Mouse (Mus musculus): ENCODE results near the gene Zscan26. TPM values are rescaled to one million over a fixed set of nuclear protein-coding genes. Genes with fewer than 3 reads are reported as not detected.
A peak's percentile ranks its signal among the peaks of the same experiment; 100 is the strongest.
"Not testable (repeated sequence)": the region's sequence is repeated elsewhere in the genome, so short reads cannot be mapped to it uniquely, and the experiment has no call there.

Zscan26 gene
- 26.8 and 28.1 TPM in 2 replicates for polyA plus RNA-seq (2016; fragmentation: Nextera tagmentation; extraction: Ambion mirVana)

DNA sequence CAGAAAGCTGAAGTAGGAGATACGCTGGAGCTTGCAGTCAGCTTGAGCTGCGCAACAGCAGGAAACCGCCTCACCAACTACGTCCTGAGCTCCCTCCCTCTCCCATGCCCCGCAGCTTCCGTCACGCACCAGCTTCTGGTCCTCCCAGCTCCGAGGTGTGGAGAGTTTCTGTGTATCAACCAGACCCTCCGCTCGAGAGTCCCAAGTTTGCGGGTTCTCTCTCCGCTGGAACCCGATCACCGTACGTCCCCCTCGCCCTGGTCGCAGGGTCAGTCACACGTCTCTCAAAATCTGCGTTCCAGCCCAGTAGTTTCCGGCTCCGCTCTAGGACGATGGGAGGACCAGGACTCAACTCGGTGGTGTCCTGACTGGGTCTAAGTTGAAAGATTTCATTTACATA, at the start of gene Zscan26:
Gene Zscan26, minus strand, starts transcription at position 282 of the 400 bp plus-strand sequence.
- ATAC-seq (ENCODE audit: insufficient number of reproducible peaks, low FRiP score) = peak; percentile 89
- 0% methylated on average over 23 of the region's 23 CpGs for WGBS
- H3K4me3 ChIP-seq = peak within 1 kb of the TSS; percentile 75

DNA sequence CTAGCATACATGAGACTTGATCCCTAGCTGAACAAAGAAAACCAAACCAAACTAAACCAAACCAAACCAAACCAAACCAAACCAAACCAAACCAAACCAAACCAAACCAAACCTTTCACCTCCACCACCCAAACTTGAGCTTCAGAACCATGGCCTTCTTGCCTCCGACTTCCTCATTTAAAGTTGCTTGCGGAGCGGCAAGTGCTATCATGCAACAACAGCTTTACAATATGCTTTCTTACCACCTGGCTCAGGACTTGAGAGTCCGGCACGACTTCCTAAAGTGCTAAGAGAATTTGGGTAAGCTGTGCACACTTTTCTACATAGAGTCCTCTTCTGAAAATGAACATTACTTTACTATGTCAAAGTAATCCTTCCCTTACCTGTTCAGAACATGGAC, 48.8 kb upstream of the Zscan26 start:
- ATAC-seq (ENCODE audit: insufficient number of reproducible peaks, low FRiP score) = no peak
- Histone ChIP-seq H3K36me3 (no peaks in the 10 kb centered on the region), H3K9ac (no peak overlapping the region), H3K9me3 (replicated peaks) (no peaks in the 10 kb centered on the region), H3K4me1 (replicated peaks) (no peaks in the 10 kb centered on the region), H3K27ac (ENCODE audit: poor library complexity, severe bottlenecking) (no peak overlapping the region), H3K4me2 (no peak overlapping the region), H3K4me3 (no peak overlapping the region), H3K27me3 (replicated peaks) (no peaks in the 10 kb centered on the region)
- WGBS = 76% methylated on average over 5 of the region's 5 CpGs

More for the DNA sequence above, at the start of gene Zscan26:
- H3K4me2 ChIP-seq = peak within 1 kb of the TSS; percentile 80
- H3K27me3 ChIP-seq (replicated peaks) = no peaks in the 10 kb centered on the region
- H3K36me3 ChIP-seq = peaks cover 17% of the 10 kb centered on the region
- H3K4me1 ChIP-seq (replicated peaks) = peaks cover 15% of the 10 kb centered on the region
- peak within 1 kb of the TSS; percentile 80 for H3K9ac ChIP-seq
- H3K27ac ChIP-seq (ENCODE audit: poor library complexity, severe bottlenecking) = peak within 1 kb of the TSS; percentile 85
- H3K9me3 ChIP-seq (replicated peaks) = no peaks in the 10 kb centered on the region

DNA sequence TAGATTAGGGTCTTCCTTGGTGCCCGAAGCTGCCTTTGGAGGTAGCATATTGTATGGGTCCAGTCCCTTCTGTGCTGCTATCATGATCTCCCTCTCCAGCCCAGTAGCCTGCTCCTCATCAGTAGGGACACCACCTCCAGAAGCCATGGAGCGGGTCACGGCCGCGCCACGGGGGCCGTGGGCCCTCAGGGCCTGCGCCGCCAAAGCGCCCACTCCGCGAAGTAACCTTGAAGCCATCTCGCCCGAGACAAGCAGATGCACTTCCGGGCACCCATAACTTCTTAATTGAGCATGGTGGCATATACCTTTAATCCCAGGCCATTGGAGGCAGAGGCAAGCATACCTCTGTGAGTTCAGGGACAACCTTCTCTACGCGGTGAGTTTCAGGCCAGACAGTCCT, 47.7 kb upstream of the Zscan26 start, which contains the start of gene Gm11273:
Gene Gm11273, minus strand, starts transcription at position 237 of the 400 bp plus-strand sequence.
- not testable (repeated sequence) for H3K27ac ChIP-seq (ENCODE audit: poor library complexity, severe bottlenecking); H3K9me3 ChIP-seq (replicated peaks); H3K4me1 ChIP-seq (replicated peaks); H3K27me3 ChIP-seq (replicated peaks); H3K4me2 ChIP-seq; H3K9ac ChIP-seq; ATAC-seq (ENCODE audit: insufficient number of reproducible peaks, low FRiP score); H3K36me3 ChIP-seq; H3K4me3 ChIP-seq
- WGBS = 88% methylated on average over 17 of the region's 17 CpGs

GRCm38 (mm10) chr13:21495080-21495479, 41.5 kb upstream of the Zscan26 start, which contains the start of gene AK157302:
AK157302 (plus strand) TSS chr13:21495223.
- Histone ChIP-seq H3K4me2 (no peak within 1 kb of the TSS), H3K27ac (ENCODE audit: poor library complexity, severe bottlenecking) (no peak within 1 kb of the TSS), H3K9me3 (replicated peaks) (no peaks in the 10 kb centered on the region), H3K36me3 (no peaks in the 10 kb centered on the region), H3K9ac (no peak within 1 kb of the TSS), H3K27me3 (replicated peaks) (no peaks in the 10 kb centered on the region), H3K4me3 (no peak within 1 kb of the TSS), H3K4me1 (replicated peaks) (no peaks in the 10 kb centered on the region)
- 87% methylated on average over 21 of the region's 21 CpGs for WGBS
- no peak for ATAC-seq (ENCODE audit: insufficient number of reproducible peaks, low FRiP score)

DNA sequence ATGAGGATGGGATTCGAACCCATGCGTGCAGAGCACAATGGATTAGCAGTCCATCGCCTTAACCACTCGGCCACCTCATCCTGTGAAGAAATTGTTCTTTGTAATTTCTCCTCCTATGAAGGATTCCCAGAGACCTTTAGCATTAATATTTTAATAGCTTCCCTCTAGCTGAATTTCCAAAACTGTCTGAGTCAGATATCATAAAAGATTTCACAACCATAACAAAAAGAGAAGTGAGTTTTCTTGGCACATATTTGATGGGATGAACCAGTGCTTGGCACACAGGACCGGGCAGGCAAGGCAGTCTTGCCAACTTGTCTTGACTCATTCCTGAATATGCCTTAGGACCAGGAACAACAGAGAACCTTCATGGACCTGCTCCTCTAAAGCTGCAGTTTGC, 39.3 kb upstream of the Zscan26 start:
- ATAC-seq (ENCODE audit: insufficient number of reproducible peaks, low FRiP score) = no peak
- no peaks in the 10 kb centered on the region for H3K9me3 ChIP-seq (replicated peaks)

GRCm38 (mm10) chr13:21486881-21487280, 33.4 kb upstream of the Zscan26 start:
- no peak overlapping the region for H3K27ac ChIP-seq (ENCODE audit: poor library complexity, severe bottlenecking)
- no peak overlapping the region for H3K9ac ChIP-seq
- no peak overlapping the region for H3K4me3 ChIP-seq
- ATAC-seq (ENCODE audit: insufficient number of reproducible peaks, low FRiP score) = no peak
- H3K4me1 ChIP-seq (replicated peaks) = no peaks in the 10 kb centered on the region
- no peaks in the 10 kb centered on the region for H3K27me3 ChIP-seq (replicated peaks)
- H3K9me3 ChIP-seq (replicated peaks) = peaks cover 3% of the 10 kb centered on the region
- H3K36me3 ChIP-seq = peaks cover 16% of the 10 kb centered on the region
- 78% methylated on average over 1 of the region's 1 CpGs for WGBS
- no peak overlapping the region for H3K4me2 ChIP-seq

More for the DNA sequence above, 39.3 kb upstream of the Zscan26 start:
- H3K9ac ChIP-seq = no peak overlapping the region
- H3K4me3 ChIP-seq = no peak overlapping the region
- no peak overlapping the region for H3K4me2 ChIP-seq
- no peaks in the 10 kb centered on the region for H3K4me1 ChIP-seq (replicated peaks)
- no peaks in the 10 kb centered on the region for H3K36me3 ChIP-seq
- 89% methylated on average over 5 of the region's 5 CpGs for WGBS
- no peak overlapping the region for H3K27ac ChIP-seq (ENCODE audit: poor library complexity, severe bottlenecking)
- H3K27me3 ChIP-seq (replicated peaks) = no peaks in the 10 kb centered on the region

GRCm38 (mm10) chr13:21478759-21479670, 25.5 kb upstream of the Zscan26 start, which contains the start of the genes Zkscan4 and Gm10065:
Zkscan4 (plus strand) TSS chr13:21478907.
Gm10065 (minus strand) TSS chr13:21479441.
- H3K27me3 ChIP-seq (replicated peaks); H3K36me3 ChIP-seq; H3K9me3 ChIP-seq (replicated peaks); H3K4me1 ChIP-seq (replicated peaks): not testable (repeated sequence)
- H3K4me3 ChIP-seq = peak within 1 kb of the TSS; percentile 69
- ATAC-seq (ENCODE audit: insufficient number of reproducible peaks, low FRiP score) = peak; percentile 82
- H3K4me2 ChIP-seq = peak within 1 kb of the TSS; percentile 84
- H3K9ac ChIP-seq = peak within 1 kb of the TSS; percentile 74
- H3K27ac ChIP-seq (ENCODE audit: poor library complexity, severe bottlenecking) = peak within 1 kb of the TSS; percentile 70
- 6% methylated on average over 29 of the region's 31 CpGs for WGBS

GRCm38 (mm10) chr13:21472427-21472826, 18.9 kb upstream of the Zscan26 start:
- Histone ChIP-seq H3K4me1 (replicated peaks) (peaks cover 9% of the 10 kb centered on the region; the same call in 1 of the 2 replicates), H3K4me2 (no peak overlapping the region), H3K9ac (no peak overlapping the region)

GRCm38 (mm10) chr13:21469097-21469496, 15.6 kb upstream of the Zscan26 start:
- H3K4me2 ChIP-seq = peak overlapping the region; percentile 91
- no peak overlapping the region for H3K27ac ChIP-seq (ENCODE audit: poor library complexity, severe bottlenecking)
- H3K4me3 ChIP-seq = peak overlapping the region; percentile 66
- ATAC-seq (ENCODE audit: insufficient number of reproducible peaks, low FRiP score) = no peak
- WGBS = 6% methylated on average over 9 of the region's 9 CpGs
- H3K36me3 ChIP-seq = no peaks in the 10 kb centered on the region
- no peaks in the 10 kb centered on the region for H3K9me3 ChIP-seq (replicated peaks)
- H3K9ac ChIP-seq = no peak overlapping the region
- H3K4me1 ChIP-seq (replicated peaks) = peaks cover 9% of the 10 kb centered on the region; the same call in 1 of the 2 replicates
- H3K27me3 ChIP-seq (replicated peaks) = no peaks in the 10 kb centered on the region

More at GRCm38 (mm10) chr13:21472427-21472826, 18.9 kb upstream of the Zscan26 start:
- ATAC-seq (ENCODE audit: insufficient number of reproducible peaks, low FRiP score) = no peak
- no peaks in the 10 kb centered on the region for H3K9me3 ChIP-seq (replicated peaks)
- H3K27me3 ChIP-seq (replicated peaks) = no peaks in the 10 kb centered on the region
- no peaks in the 10 kb centered on the region for H3K36me3 ChIP-seq
- H3K27ac ChIP-seq (ENCODE audit: poor library complexity, severe bottlenecking) = no peak overlapping the region
- no peak overlapping the region for H3K4me3 ChIP-seq
- 21% methylated on average over 4 of the region's 4 CpGs for WGBS

DNA sequence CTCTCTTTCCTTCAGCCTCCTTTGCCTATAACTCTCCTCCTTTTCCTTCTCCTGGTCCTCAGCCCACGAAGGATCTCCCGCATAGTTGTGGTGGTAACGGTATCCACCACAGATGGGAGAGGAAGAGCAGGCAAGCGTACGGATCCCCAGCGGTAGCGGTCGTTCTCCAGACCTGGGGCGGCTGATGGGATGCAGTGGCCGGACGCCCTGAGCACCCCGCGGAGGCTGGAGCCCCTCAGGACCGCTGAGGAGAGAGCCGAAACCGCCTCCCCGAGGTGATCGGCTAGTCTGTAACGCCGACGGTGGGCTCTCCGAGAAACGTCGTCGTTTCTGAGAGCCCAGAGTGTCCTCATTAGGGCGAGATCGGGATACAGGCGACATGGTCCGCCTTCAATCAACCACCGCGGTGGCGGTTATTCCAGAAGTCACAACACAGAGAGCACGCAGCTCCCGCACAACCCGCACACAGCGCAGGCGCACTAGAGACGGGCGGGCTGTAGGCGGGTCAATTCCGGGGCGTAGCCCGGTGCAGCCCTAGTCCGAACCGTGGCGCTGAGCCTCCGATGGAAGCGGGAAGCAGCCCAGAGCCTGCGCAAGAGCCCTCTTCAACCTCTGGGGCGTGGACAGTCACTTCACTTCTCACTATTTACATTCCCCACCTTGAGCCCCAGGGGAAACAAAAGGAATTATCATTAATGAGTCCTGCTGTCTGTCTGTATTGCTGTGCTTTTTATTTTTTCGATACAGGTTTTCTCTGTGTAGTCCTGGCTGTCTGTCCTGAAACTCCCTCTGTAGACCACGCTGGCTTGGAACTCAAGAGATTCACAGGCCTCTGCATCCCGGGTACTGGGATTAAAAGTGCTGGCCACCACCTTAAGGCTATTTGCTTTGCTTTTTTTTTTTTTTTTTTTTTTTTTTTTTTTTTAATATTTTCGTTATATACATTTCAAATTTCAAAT, 14.8 kb upstream of the Zscan26 start, which contains the start of gene Nkapl:
Gene Nkapl, minus strand, starts transcription at position 449 of the 959 bp plus-strand sequence.
- H3K27ac ChIP-seq (ENCODE audit: poor library complexity, severe bottlenecking) = peak within 1 kb of the TSS; percentile 32; the same call in 1 of the 2 replicates
- under 1% methylated on average over 54 of the region's 54 CpGs for WGBS

More for the DNA sequence above, 14.8 kb upstream of the Zscan26 start, which contains the start of gene Nkapl:
- no peaks in the 10 kb centered on the region for H3K27me3 ChIP-seq (replicated peaks)
- H3K36me3 ChIP-seq = no peaks in the 10 kb centered on the region
- H3K4me1 ChIP-seq (replicated peaks) = peaks cover 9% of the 10 kb centered on the region; the same call in 1 of the 2 replicates
- peak within 1 kb of the TSS; percentile 66 for H3K4me3 ChIP-seq
- ATAC-seq (ENCODE audit: insufficient number of reproducible peaks, low FRiP score) = peak; percentile 97
- peak within 1 kb of the TSS; percentile 77 for H3K9ac ChIP-seq
- peak within 1 kb of the TSS; percentile 91 for H3K4me2 ChIP-seq
- no peaks in the 10 kb centered on the region for H3K9me3 ChIP-seq (replicated peaks)
